Mouse (Mus musculus) gonadal fat pad, adult 2 months (tissue): ENCODE measurements at regions not wholly inside any gene's neighbourhood (a gene's known extent, or its start where the extent isn't known, plus 50 kb on each side); places are given as distances from the start of the nearest gene placed in this dataset.

Source experiments
- DNase-seq: peaks from one replicate; pipeline ENCODE4 v3.0.0-alpha.2; 2012; ENCODE audit warnings: low read depth

DNA sequence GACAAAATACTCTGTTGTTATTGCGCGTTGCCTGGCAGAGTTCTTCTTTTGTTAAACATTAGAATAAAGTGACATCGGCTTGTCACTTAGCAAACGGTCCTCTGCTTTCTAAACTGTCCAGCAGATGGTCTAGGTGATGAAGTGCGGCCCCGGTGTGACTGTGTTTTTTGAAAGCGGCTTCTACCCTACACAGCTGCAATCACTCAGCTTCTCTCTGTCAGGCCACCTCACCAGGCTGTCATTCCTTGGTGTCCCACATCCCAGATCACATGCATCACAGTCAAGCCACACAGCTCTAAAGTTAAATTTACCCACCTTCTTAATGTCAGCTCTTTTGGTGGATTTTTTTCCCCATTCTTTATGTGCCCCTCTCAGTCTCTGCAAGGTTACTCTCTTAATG is 282.0 kb upstream of the Kif2a start:
- DNase-seq: no peak

DNA sequence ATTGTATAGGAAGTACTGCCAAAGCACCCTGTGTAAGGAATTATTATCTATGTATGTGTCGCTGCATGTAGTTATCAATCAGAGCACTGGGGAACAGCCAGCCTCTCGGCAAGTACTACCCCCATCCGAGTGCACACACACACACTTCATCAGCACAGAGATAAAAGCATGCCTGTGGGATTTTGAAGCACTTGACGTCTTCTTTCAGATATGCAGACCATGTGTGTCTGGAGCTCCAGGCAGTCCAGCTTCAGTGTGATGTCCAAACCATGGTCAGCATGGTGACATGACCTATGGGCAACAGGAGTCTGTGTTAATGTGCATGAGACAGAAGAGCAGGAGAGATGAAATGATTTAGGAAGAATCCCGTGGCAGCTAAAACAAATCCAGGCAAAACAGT is 281.4 kb upstream of the Kif2a start:
- no peak for DNase-seq

DNA sequence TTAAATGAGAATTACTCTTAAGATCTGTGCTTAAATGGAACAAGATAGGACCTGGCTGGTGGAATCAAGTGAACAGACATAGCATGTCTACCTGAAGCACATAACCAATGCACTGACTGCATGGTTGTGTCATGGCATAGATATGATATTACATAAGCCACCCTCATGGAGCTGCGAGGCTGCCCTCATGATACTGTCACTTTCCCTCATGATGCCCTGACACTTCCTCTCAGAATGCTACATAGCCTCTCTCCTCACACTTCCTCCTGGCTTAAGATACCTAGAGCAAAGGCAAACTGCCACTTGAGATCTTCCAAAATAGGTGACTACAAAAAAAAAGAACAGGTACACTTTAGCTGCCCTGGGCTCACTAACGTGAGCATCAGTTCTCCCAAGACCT is 278.9 kb upstream of the Kif2a start:
- no peak for DNase-seq

DNA sequence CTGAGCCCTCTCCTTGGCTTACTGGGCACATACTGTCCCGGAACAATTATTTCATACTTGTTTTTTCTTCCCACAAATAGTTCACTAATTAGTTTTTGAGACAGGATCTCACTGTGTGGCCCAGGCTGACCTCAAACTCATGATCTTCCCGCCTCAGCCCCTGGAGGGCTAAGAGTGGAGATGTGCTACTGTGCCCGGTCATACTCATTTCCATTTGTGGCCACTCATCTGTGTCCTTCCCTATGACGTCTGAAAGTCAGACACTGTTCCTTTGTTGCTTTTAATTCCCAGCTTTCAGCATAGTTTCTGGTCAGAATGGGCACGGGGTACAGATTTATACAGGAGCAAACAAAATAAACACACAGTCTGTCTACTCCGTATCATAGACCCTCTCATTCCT is 242.7 kb upstream of the Kif2a start:
- DNase-seq: no peak

DNA sequence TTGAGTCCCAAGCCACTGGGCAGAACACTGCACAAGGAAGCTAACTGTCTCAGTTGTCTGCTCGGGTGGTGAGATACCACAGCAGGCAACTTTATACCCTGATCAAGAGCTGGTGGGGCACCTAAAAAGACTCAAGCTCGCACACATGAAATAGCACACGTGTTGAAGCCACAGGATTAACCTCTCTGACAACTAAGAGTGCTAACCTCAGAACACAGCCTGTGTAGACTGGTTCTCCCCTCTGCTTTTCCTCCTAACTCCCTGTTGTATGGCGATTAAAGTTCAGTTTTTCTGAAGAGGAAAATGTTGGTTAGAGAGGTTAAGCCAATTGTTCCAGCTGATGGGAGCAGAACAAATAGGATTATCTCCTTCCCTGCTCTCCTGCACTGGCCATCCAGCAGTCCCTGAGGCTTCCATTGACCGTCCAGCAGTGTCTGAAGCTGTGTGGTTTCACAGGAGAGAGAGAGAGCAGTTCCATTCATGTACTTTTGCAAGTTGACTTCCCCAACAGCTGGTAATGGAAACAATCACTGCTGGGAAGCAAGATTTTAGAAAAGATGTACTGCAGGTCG is 239.6 kb upstream of the Kif2a start:
- DNase-seq: no peak

DNA sequence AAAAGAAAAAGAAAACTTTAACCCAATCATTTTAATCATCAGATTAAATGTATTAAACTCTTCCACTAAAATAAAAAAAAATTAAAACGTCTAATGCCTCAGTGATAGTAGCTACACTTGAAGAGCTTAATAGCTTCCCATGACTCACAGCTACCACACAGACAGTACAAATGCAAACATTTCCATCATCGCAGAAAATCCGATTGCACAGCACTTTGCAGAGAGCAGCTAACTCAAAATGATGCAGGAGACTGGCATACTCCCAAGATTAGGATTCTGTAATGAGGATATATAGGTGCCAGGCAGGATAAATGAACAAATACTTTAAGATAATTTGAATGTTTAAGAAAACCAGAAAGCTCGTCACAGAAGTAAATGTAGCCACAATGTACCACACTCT is 238.3 kb upstream of the Kif2a start:
- no peak for DNase-seq

DNA sequence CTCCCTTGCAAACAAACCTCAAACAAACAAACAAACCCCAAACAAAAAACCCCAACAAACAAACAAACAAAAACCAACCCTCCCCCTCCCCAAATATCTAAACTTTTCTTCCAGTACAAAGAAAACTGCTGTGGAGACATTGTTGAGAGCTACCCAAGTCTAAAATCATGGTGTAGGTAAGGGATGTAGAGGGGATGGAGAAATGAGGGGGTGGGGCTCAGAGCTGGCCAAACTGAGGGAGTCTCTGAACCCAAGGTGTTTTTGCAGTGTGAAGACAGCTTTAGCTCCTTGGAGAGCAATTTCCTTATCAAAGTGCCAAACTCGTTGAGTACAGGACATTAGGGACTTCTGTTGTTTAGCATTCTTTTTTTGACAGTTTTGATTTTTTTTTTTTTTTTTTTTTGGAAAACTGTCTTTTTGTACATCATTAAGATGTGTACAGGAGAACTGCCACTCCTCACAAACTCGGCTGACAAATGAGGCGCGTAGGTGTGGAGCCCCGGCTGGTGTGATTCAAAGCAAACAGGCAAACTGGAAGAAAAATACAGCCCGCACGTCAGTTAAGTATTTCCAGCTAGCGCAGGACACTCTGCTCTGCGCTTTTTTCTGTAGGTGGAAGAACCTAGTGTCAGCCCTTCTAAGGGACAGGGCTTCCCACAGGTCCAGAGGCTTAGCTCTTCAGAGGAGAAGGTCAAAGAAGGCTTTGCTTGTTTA is 226.0 kb upstream of the Kif2a start:
- DNase-seq: no peak

DNA sequence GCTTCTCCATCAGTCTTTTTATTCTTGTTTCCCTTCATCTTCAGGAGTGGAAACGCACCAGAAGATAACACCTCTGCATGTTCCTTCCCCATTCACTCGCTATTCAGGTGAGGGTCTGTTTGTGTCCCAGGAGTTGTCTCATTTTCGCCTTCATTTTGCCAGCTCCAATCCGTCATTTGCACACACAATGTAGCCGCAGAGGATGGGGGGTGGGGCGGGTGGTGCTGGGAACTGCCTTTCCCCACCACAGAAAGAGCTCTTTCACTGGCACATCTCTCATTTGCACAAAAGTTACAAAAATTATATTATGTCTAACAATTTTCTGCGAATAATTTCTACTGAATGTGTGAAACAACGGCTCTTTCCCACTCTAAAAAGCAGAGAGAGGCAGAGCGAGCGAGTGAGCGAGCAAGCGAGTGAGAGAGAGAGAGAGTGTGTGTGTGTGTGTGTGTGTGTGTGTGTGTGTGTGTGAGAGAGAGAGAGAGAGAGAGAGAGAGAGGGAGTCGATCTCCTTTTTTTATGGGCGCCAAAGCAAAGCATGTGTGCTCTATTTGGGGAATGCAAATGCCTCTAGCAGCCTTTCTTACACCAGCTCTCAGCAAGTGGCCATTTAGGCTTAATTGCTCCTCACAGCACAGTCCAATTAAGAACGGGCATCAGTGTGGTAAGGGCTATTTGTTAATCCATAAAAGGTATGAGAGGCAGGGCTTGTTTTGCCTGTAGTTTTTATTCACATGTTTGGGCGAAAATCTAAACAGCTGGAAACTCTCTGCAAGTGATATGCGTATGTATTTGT is 225.2 kb upstream of the Kif2a start:
- DNase-seq: no peak

DNA sequence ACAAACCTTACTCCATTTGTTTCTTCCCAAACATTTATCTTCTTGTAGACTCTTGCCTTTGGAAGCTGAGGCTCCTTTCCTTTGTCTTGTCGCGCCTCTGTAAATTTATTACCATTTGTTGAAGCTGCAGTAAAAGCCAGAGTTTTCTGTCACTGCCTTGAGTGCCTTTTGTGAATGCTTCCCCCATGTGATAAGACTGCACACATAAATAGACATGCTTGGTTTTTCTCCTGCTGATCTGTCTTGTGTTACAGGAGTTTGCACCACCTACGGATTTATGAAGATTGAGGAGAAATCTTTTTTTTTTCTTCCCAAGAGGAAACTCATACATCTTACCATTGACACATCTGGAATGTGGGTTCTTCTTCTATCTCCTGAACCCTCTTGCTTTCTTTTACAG is 222.2 kb upstream of the Kif2a start:
- DNase-seq: no peak

DNA sequence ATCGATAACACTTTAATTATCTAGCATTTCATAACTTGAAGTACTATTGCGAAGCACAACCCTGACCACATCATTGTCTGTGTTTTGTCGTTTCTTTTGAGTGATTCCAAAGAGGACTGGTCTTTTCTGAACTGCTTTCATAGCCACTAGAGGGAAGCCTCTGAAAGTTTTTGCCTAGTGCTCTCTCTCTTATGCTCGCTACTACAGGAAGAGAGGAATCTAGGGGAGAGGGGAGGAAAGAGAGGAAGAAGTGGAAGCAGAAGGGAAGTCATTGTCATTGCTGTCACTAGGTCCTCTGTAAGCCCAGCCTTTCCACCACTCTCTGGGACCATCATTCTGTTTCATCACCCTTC is 217.1 kb upstream of the Kif2a start:
- no peak for DNase-seq

DNA sequence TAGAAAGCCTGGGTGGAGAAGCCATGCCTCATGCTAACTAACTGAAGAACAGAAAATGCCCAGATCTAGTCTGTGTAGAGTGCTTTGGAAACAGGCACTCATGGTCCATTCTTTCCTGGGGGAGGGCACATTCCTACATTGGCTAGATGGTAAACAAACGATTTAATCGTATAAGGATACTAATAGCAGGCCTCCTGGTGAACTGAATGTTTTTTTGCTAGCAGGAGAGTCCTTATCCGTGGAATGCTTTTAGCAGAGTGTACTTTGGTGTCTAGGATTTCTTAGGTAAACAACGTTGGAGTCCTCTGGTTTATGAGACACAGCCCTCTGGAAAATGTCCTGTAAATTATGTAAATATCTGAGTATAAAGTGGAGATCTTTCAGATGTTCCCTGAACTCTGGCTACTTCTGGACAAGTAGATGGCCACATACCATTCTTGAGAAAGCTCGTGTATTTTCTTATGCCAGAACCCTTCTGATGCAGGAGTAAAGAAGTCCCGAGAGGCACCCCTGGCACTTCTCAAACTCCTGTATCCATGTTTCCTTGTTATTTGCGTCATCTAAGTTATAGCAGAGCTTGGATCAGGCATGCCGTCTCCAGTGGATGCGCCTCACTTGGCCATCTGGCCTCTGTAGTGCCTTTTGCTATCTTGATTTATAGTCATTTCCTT is 216.6 kb upstream of the Kif2a start:
- no peak for DNase-seq

DNA sequence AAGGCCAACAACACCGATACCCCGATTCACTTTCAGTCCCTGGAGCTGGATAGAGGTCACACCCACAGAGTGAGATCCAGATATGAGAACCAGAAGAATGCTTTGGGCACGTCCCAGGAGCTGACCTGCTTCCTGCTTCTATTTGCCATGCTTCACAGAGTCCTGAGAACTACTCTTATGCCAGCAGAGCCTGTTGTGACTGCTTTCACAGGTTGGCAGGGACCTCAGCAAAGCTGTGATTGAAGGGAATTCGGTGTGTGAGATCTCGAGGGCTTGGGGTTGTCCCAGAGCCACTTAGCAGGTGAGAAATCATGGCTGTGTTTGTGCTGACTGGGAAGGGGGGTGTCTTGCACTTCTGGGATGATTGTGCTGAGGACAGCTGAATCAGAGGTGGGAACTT is 197.5 kb upstream of the Kif2a start:
- DNase-seq: no peak

DNA sequence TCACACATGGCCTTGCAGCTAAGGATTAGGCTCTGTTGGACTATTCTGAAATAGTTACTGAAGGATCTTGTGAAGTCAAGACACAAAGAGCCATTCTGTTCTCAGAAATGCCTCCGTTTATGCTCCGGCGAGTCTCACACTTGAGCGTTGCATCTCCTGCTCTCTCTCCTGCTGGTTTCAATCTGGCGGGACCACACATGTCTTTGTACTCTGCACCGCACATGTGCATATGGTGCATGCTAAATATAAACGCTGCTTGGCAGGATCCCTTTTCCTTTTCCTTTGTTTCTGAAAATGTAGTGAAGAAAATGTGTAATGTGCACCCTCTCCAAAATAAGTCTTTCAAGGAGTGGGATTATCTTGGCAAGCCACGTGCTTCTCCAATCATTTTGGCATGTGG is 196.4 kb upstream of the Kif2a start:
- DNase-seq: no peak

DNA sequence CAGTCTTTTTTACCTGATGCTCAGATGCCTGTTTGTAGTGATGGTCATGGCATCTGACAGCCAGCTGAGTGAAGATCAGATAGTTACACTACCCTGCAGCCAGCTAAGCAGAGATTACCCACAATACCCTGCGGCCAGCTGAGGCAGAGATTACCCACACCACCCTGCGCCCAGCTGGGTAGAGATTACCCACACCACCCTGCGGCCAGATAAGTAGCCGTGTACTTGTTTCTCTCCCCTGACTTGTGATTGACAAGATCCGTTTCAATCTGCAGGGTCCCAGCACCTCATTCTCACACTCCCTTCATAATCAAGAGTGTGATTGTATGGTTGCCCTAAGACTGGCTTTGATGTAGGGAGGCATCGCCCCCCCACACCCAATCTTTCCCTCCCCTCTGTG is 195.9 kb upstream of the Kif2a start:
- DNase-seq: no peak

DNA sequence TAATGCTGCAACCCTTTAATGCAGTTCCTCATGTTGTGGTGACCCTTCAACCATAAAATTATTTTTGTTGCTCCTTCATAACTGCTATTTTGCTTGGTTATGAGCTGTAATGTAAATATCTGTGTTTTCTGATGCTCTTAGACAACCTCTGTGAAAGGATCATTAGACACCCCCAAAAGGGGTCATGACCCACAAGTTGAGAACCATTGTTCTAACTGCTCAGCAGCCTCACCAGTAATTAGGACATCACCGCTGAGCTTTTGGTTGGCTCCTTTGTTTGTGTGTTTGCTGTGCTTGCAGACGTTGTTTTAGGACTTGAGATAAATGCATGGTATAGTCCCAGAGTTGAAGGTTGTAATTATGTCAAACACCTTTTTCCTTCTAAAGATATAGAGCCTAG is 191.4 kb upstream of the Kif2a start:
- DNase-seq: no peak

DNA sequence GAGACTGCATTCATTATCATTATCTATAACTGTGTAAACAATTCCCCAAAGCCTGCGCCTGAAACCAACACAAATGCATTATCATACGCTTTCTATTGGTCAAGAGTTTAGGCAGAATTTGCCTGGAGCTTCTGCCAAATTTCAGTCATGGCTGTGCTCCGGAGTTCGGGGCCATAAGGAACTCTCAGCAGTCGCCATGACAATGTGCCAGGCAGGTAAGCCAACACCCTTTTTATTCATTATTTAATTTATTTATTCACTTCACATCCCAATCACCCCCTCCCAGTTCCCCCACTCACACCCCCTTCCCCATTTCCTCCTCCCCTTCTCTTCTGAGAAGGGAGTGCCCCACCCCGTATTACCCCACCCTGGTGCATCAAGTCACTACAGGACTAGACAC is 188.8 kb upstream of the Kif2a start:
- DNase-seq: no peak

DNA sequence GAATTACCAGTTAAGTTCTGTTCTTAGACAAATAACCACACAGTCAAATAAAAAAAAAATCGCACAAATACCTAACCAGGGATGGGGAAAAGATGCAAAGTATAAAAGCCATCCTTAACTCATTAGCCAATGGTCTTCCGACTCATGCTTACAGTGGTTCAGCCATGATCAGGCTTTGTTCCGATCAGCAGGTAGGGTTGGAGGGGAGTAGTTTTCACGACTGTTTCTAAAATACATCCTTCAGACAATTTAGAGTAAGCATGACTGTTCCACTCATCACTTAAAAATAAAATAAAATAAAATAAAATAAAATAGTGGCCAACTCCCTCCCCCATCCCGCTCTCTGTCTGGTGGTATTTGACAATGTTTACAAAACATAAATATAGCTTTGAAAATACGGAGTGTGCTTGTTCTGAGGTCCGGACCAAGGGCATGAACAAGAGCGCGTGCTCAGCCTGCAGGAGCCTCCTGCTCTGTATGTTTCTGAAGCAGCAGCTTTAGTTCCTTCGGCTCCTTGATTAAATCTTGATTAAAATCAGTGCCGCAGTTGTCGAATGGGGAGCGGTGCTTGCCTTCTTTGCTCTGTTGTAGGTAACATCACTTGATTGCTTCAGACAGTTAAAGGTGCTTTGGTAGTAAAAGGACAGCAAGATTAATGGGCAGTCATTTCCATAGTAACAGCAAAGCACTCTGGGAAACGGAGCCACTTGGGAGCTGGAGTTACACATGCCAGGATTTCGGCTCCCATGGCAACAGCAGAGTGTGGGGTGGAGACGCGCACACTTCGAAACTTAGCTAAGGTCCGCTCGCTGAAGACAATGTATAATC is 185.6 kb upstream of the Kif2a start:
- no peak for DNase-seq

DNA sequence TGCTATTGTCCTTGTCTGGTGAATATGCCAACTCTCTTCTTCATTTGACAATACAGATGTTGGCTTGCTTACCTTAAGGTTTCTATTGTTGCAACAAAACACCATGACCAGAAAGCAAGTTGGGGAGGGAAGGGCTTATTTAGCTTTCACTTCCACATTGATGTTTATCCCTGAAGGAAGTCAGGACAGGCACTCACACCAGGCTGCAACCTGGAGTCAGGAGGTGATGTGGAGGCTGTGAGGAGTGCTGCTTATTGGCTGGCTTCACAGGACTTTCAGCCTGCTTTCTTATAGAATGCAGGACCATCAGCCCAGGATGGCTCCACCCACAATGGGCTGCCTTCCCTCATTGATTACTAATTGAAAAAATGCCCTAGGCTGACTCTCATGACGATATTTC is 177.9 kb upstream of the Kif2a start:
- DNase-seq: no peak

DNA sequence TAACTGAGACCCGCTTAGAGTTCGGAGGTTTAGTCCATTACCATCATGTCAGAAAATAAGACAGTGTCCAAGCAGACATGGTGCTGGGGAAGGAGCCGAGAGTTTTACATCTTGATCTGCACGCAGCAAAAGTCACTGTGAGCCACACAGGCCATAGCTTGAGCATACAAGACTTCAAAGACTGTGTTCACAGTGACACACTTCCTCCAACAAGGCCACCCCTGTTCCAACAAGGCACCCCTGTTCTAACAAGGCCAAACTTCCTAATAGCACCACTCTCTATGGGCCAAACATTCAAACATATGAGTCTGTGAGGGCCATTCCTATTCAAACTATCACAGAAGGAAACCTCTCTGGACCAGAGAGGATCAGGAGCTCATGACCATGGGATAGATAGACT is 171.5 kb upstream of the Kif2a start:
- no peak for DNase-seq

DNA sequence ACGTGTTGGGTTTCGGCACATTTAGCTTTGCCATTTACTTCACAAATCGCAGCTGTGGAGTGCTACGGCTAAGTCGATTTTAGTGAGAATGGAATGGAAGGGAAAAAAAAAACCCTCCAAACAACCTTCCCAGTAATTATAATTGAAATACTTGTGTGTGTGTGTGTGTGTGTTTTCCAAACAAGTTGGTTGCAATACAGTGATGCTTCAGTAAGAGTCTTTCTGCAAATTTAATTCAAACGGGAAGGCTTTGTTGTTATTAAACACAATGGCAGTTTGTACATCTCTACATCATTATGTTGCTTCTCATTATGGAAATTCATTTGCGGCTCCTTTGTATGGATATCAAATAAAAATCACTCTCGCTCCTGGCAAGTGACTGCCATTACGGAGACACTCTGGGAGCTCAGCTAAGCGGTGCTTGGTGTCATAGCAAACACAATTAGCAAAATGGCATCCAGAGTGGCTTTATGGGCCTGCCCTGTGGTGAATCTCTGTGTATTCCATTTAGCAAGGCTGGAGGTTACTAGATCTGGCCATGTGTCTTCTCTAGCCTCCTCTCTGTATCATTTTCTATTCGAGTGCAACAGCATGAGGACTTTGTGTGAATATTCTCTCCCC is 165.4 kb upstream of the Kif2a start:
- no peak for DNase-seq

DNA sequence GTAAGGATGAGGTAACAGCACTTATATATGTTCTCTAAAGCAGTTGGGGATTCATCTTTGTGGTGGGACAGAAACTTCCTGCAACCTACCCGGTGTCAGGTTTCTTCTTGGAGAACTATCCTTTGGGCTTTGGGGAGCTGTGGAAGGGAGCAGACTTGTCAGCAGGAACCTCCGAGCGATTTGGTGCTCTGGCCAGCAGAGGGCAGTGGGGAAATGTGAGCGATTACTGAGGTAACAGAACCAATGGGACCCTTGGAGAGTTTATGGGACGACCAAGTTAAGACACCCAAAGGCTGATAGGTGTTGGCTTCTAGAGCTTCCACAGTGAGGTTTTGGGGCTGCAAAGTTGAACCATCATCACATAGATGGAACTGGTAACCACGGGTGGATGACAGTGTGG is 160.6 kb upstream of the Kif2a start:
- DNase-seq: no peak

DNA sequence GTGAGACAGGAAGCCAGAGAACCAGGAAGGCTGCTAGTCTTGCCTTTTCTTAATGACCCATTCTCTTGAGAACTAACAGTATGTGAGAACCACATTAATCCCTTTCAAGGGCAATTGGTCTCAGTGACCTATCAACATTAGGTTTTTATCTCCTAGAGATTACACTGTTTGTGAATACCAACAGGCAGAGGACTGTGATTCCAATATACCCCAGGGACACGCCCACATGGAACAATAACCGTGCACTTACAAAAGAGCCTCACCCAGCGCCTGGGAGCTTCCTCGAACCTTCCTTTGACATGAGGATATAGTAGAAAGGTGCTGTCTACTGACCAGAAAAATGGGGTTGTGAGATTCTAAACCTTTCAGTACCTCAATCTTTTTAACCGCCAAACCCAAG is 157.6 kb upstream of the Kif2a start:
- DNase-seq: no peak
